ENCODE assay signal across 8 mouse cellular contexts in genomic region chr3:142640201-142640600, GRCm38 (mm10). TPM values are rescaled to one million over a fixed set of nuclear protein-coding genes. Genes with fewer than 3 reads are reported as not detected.
DNase-seq lines count a peak whose midpoint lies in the region; ATAC-seq and TF ChIP-seq lines count a peak whose summit lies in the region.

No protein-coding gene starts in this region.

- no peaks in the 10 kb centered on the region for H3K36me3 ChIP-seq in forebrain, embryonic 14.5 days (ENCODE audit: control insufficient read depth, insufficient read depth, low read length)
- no peaks in the 10 kb centered on the region for H3K36me3 ChIP-seq in hindbrain, embryonic 12.5 days
- no peaks in the 10 kb centered on the region for H3K36me3 ChIP-seq in midbrain, embryonic 12.5 days

- H3K4me1 ChIP-seq in bone marrow, adult 2 months (ENCODE audit: control insufficient read depth, insufficient read depth, low read length) = no peaks in the 10 kb centered on the region
- H3K4me1 ChIP-seq in forebrain, embryonic 14.5 days (ENCODE audit: control insufficient read depth, insufficient read depth, low read length) = no peaks in the 10 kb centered on the region
- 0 out of 2 replicates have a peak, but pooled peaks cover 4% of the 10 kb centered on the region for H3K4me1 ChIP-seq in hindbrain, embryonic 12.5 days
- H3K4me1 ChIP-seq in midbrain, embryonic 12.5 days = no peaks in the 10 kb centered on the region; the same call in 1 of the 2 replicates

- no peak overlapping the region for H3K9ac ChIP-seq in forebrain, embryonic 14.5 days (ENCODE audit: low read length)
- H3K9ac ChIP-seq in hindbrain, embryonic 12.5 days = no peak overlapping the region
- H3K9ac ChIP-seq in midbrain, embryonic 12.5 days (replicated peaks) = no peak overlapping the region

- intact Hi-C loops in left cerebral cortex, postnatal 25 days (cut with DNase I) = loop anchor here (5.0 kb wide), 1 partner anchor 67 kb away; no protein-coding TSS in a partner anchor

- H3K27me3 ChIP-seq in forebrain, embryonic 14.5 days (replicated peaks; ENCODE audit: control insufficient read depth, insufficient read depth, low read length) = no peaks in the 10 kb centered on the region
- no peaks in the 10 kb centered on the region for H3K27me3 ChIP-seq in hindbrain, embryonic 12.5 days
- no peaks in the 10 kb centered on the region for H3K27me3 ChIP-seq in midbrain, embryonic 12.5 days

- H3K27ac ChIP-seq in bone marrow, adult 2 months (ENCODE audit: control insufficient read depth, insufficient read depth, low read depth, low read length, poor library complexity) = no peak overlapping the region
- no peak overlapping the region for H3K27ac ChIP-seq in forebrain, embryonic 14.5 days (ENCODE audit: low read depth, low read length)
- no peak overlapping the region for H3K27ac ChIP-seq in hindbrain, embryonic 12.5 days
- no peak overlapping the region for H3K27ac ChIP-seq in midbrain, embryonic 12.5 days (replicated peaks)

- 1% methylated on average over 9 of the region's 9 CpGs for WGBS in bone marrow, adult 2 months
- WGBS in forebrain, embryonic 14.5 days = 6% methylated on average over 9 of the region's 9 CpGs
- 5% methylated on average over 9 of the region's 9 CpGs for WGBS in hindbrain, embryonic 12.5 days
- WGBS in midbrain, embryonic 12.5 days = 6% methylated on average over 9 of the region's 9 CpGs

- TF ChIP-seq POLR2A in bone marrow, adult 2 months (IDR thresholded peaks at IDR 0.05; ENCODE audit: borderline replicate concordance, control insufficient read depth, low read depth, low read length) = no peak

- no peak overlapping the region for H3K4me3 ChIP-seq in bone marrow, adult 2 months (replicated peaks; ENCODE audit: control insufficient read depth, low read depth, low read length)
- H3K4me3 ChIP-seq in forebrain, embryonic 14.5 days (ENCODE audit: low read depth, low read length) = no peak overlapping the region
- no peak overlapping the region for H3K4me3 ChIP-seq in hindbrain, embryonic 12.5 days
- no peak overlapping the region for H3K4me3 ChIP-seq in midbrain, embryonic 12.5 days

- DNase-seq in gastrocnemius, adult 18-20 months (ENCODE audit: low spot score) = peak; percentile 57
- no peak for DNase-seq in gastrocnemius, postnatal 25 days
- peak; percentile 74 for DNase-seq in forebrain, embryonic 14.5 days (ENCODE audit: low spot score)
- peak; percentile 16 to 19 for DNase-seq in left cerebral cortex, postnatal 25 days (ENCODE audit: low spot score in 2 of 2)
- DNase-seq in spleen, postnatal 4 days (ENCODE audit: low spot score in 2 of 2) = peak; percentile 41 to 79

- ATAC-seq in forebrain, embryonic 14.5 days = peak; percentile 54; the same call in 1 of the 2 replicates
- ATAC-seq in hindbrain, embryonic 12.5 days (ENCODE audit: low FRiP score) = no peak
- ATAC-seq in midbrain, embryonic 12.5 days (ENCODE audit: low FRiP score, low read depth) = 0 out of 2 replicates have a peak, but pooled peaks have one; percentile 63

- TF ChIP-seq CTCF in bone marrow, adult 2 months (IDR thresholded peaks at IDR 0.05; ENCODE audit: control insufficient read depth, insufficient read depth, low read length) = peak; percentile 17; the same call in 1 of the 2 replicates

- no peaks in the 10 kb centered on the region for H3K9me3 ChIP-seq in forebrain, embryonic 14.5 days (replicated peaks; ENCODE audit: control insufficient read depth, low read length)
- no peaks in the 10 kb centered on the region for H3K9me3 ChIP-seq in hindbrain, embryonic 12.5 days (replicated peaks)
- H3K9me3 ChIP-seq in midbrain, embryonic 12.5 days = no peaks in the 10 kb centered on the region

- no peak overlapping the region for H3K4me2 ChIP-seq in forebrain, embryonic 14.5 days (ENCODE audit: low read length)
- H3K4me2 ChIP-seq in hindbrain, embryonic 12.5 days (replicated peaks) = peak overlapping the region; percentile 25; the same call in 1 of the 2 replicates
- 0 out of 2 replicates have a peak overlapping the region, but pooled peaks have one; percentile 18 for H3K4me2 ChIP-seq in midbrain, embryonic 12.5 days (replicated peaks)

RNA-seq across cellular contexts. Expression of gene Gbp2, which starts 19.8 kb away (rescaled TPM):
- 1 to 10 TPM; 2.4 to 5.7 TPM for total RNA-seq in gastrocnemius, adult 18-20 months (2021)
- 1 to 10 TPM; 2.5 to 4.3 TPM for total RNA-seq in gastrocnemius, postnatal 25 days (2021)
- polyA plus RNA-seq in bone marrow, adult 2 months (2011; ENCODE audit: insufficient read depth, insufficient read length, low replicate concordance, missing spikeins) = 2.6 and 5.2 TPM in 2 replicates
- 0.33 and 0.63 TPM in 2 replicates for polyA plus RNA-seq in forebrain, embryonic 14.5 days (2014; fragmentation: Nextera tagmentation; extraction: Ambion mirVana)
- polyA plus RNA-seq in hindbrain, embryonic 12.5 days (2016; fragmentation: Nextera tagmentation; extraction: Ambion mirVana) = 0.40 and 0.73 TPM in 2 replicates
- total RNA-seq in left cerebral cortex, postnatal 25 days (2021) = 1 to 10 TPM; 1.3 to 1.4 TPM
- 0.29 and 0.55 TPM in 2 replicates for polyA plus RNA-seq in midbrain, embryonic 12.5 days (2016; fragmentation: Nextera tagmentation; extraction: Ambion mirVana)

RNA-seq across cellular contexts. Expression of gene Gbp2b, which starts 45.6 kb away (rescaled TPM):
- under 1 TPM in 1 of 2 experiments, not detected in 1; 0.19 TPM for total RNA-seq in gastrocnemius, adult 18-20 months (2021)
- total RNA-seq in gastrocnemius, postnatal 25 days (2021) = under 1 TPM in 1 of 2 experiments, not detected in 1; 0.08 TPM
- polyA plus RNA-seq in bone marrow, adult 2 months (2011; ENCODE audit: insufficient read depth, insufficient read length, low replicate concordance, missing spikeins) = not detected in 2 replicates
- polyA plus RNA-seq in forebrain, embryonic 14.5 days (2014; fragmentation: Nextera tagmentation; extraction: Ambion mirVana) = not detected in 2 replicates
- not detected in 2 replicates for polyA plus RNA-seq in hindbrain, embryonic 12.5 days (2016; fragmentation: Nextera tagmentation; extraction: Ambion mirVana)
- total RNA-seq in left cerebral cortex, postnatal 25 days (2021) = not detected
- not detected in 2 replicates for polyA plus RNA-seq in midbrain, embryonic 12.5 days (2016; fragmentation: Nextera tagmentation; extraction: Ambion mirVana)
